Mouse (Mus musculus): ENCODE data around the gene Krt90. TPM values are rescaled to one million over a fixed set of nuclear protein-coding genes. Genes with fewer than 3 reads are reported as not detected.

The Krt90 gene
- 0.31 and 0.50 TPM in 2 replicates for polyA plus RNA-seq (2014; fragmentation: Nextera tagmentation; extraction: Ambion mirVana)

DNA sequence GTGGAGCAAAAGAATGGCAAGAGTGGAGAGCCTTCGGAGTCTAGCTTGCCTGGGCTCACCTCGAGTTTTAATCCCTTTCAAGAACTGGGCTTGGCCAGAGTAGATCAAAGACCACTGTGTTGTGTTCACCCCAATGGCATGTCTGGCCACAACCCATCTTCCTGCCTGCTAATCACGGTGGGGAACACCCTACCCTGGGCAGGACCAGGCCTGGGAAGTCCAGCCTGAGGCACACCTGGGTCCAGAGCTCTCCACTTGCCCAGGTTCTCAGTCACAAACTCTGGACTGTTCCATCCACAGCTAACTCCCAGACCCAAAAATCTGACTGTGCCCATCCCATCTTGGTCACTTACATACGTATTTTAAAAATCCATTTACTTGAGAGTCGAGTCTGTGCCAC is at the start of gene Krt90:
Gene Krt90, minus strand, starts transcription at position 101 of the 400 bp plus-strand sequence.
- H3K4me1 ChIP-seq (ENCODE audit: control insufficient read depth, insufficient read depth, low read length): peaks cover 5% of the 10 kb centered on the region
- no peaks in the 10 kb centered on the region for H3K9me3 ChIP-seq (ENCODE audit: control insufficient read depth, low read length)
- no peaks in the 10 kb centered on the region for H3K27me3 ChIP-seq (replicated peaks; ENCODE audit: control insufficient read depth, insufficient read depth, low read length)
- 70% methylated on average over 5 of the region's 5 CpGs for WGBS
- DNase-seq (ENCODE audit: low spot score): no peak
- H3K27ac ChIP-seq (replicated peaks; ENCODE audit: low read depth, low read length): no peak within 1 kb of the TSS
- no peaks in the 10 kb centered on the region for H3K36me3 ChIP-seq (ENCODE audit: control insufficient read depth, insufficient read depth, low read length)
- ATAC-seq (ENCODE audit: low read depth): no peak
- H3K4me3 ChIP-seq (ENCODE audit: low read depth, low read length): no peak within 1 kb of the TSS
- no peak within 1 kb of the TSS for H3K4me2 ChIP-seq (ENCODE audit: low read depth, low read length)
- H3K9ac ChIP-seq (ENCODE audit: low read depth, low read length): no peak within 1 kb of the TSS

DNA sequence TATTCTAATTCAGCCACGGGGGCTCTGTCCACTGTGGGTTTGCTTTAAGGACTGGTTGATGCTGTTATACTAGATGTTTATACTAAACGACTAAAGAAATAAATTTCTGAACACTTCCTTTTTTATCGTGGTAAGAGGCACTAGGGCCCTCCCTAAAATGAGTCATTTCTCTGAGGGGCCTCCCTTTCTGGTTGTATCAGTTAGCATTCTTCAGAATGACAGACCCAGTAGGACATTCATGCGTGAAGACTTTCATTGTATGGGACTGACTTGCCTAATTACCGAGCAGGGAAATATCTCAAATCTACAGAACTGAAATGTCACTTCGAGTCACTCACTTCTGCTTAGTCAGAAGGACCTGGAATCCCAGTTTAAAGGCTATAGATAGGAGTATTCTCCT is 36.4 kb upstream of the Krt90 start:
- no peaks in the 10 kb centered on the region for H3K27me3 ChIP-seq (replicated peaks; ENCODE audit: control insufficient read depth, insufficient read depth, low read length)
- no peaks in the 10 kb centered on the region for H3K36me3 ChIP-seq (ENCODE audit: control insufficient read depth, insufficient read depth, low read length)
- H3K27ac ChIP-seq (replicated peaks; ENCODE audit: low read depth, low read length): no peak overlapping the region
- no peak; the same call in 1 of the 2 replicates for ATAC-seq (ENCODE audit: low read depth)
- H3K4me2 ChIP-seq (ENCODE audit: low read depth, low read length): no peak overlapping the region
- peak; percentile 48 for DNase-seq (ENCODE audit: low spot score)
- H3K4me3 ChIP-seq (ENCODE audit: low read depth, low read length): no peak overlapping the region
- no peaks in the 10 kb centered on the region for H3K4me1 ChIP-seq (ENCODE audit: control insufficient read depth, insufficient read depth, low read length)
- H3K9ac ChIP-seq (ENCODE audit: low read depth, low read length): no peak overlapping the region
- H3K9me3 ChIP-seq (ENCODE audit: control insufficient read depth, low read length): no peaks in the 10 kb centered on the region
- 52% methylated on average over 6 of the region's 6 CpGs for WGBS

DNA sequence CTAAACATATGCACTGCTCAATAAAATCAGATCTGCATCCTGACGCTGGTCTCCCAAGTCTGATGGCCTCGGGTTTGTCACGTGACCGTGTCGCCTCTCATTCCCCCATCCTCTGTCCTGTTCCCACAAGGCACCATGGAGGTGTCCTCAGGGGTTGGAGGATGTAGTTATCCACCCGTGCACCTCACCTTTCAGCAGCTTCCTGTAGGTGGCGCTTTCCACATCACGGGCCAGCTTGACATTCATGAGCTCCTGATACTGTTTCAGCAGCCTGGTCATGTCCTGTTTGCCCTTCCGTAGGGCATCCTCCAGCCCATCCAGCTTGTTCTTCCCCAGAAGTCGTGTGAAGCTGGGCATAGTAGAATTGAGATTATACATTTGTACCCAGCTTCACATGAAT is 25.5 kb upstream of the Krt90 start:
- DNase-seq (ENCODE audit: low spot score): no peak
- Histone ChIP-seq H3K27me3 (replicated peaks; ENCODE audit: control insufficient read depth, insufficient read depth, low read length) (no peaks in the 10 kb centered on the region), H3K9me3 (ENCODE audit: control insufficient read depth, low read length) (no peaks in the 10 kb centered on the region), H3K27ac (replicated peaks; ENCODE audit: low read depth, low read length) (no peak overlapping the region), H3K4me3 (ENCODE audit: low read depth, low read length) (no peak overlapping the region), H3K4me2 (ENCODE audit: low read depth, low read length) (no peak overlapping the region), H3K4me1 (ENCODE audit: control insufficient read depth, insufficient read depth, low read length) (no peaks in the 10 kb centered on the region), H3K9ac (ENCODE audit: low read depth, low read length) (no peak overlapping the region), H3K36me3 (ENCODE audit: control insufficient read depth, insufficient read depth, low read length) (no peaks in the 10 kb centered on the region)
- 79% methylated on average over 10 of the region's 10 CpGs for WGBS
- ATAC-seq (ENCODE audit: low read depth): no peak

DNA sequence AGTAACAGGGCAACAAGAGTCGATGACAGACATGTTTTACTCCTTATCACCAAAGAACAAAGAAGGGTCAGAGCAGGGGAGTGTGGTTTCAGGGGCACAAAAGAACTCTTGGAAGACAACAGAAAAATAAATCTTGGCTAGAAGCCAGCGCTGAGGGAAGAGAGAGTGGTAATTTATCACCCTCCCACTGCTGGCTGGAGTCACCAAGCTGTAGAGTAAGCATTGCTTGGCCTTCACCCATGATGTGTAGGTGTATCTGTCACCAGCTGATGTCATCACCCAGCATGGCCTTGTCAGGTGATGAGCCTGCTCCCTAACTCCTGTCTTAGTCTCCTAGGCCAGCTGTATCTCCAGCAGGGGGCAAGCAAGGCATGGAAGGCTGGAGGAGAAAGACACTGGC is 21.7 kb upstream of the Krt90 start:
- ATAC-seq (ENCODE audit: low read depth) (no peak), DNase-seq (ENCODE audit: low spot score) (peak; percentile 4)
- Histone ChIP-seq H3K9me3 (ENCODE audit: control insufficient read depth, low read length) (no peaks in the 10 kb centered on the region), H3K9ac (ENCODE audit: low read depth, low read length) (no peak overlapping the region), H3K27me3 (replicated peaks; ENCODE audit: control insufficient read depth, insufficient read depth, low read length) (no peaks in the 10 kb centered on the region), H3K4me3 (ENCODE audit: low read depth, low read length) (no peak overlapping the region), H3K27ac (replicated peaks; ENCODE audit: low read depth, low read length) (no peak overlapping the region), H3K4me2 (ENCODE audit: low read depth, low read length) (no peak overlapping the region), H3K36me3 (ENCODE audit: control insufficient read depth, insufficient read depth, low read length) (no peaks in the 10 kb centered on the region), H3K4me1 (ENCODE audit: control insufficient read depth, insufficient read depth, low read length) (no peaks in the 10 kb centered on the region)
- WGBS: 38% methylated on average over 2 of the region's 2 CpGs

DNA sequence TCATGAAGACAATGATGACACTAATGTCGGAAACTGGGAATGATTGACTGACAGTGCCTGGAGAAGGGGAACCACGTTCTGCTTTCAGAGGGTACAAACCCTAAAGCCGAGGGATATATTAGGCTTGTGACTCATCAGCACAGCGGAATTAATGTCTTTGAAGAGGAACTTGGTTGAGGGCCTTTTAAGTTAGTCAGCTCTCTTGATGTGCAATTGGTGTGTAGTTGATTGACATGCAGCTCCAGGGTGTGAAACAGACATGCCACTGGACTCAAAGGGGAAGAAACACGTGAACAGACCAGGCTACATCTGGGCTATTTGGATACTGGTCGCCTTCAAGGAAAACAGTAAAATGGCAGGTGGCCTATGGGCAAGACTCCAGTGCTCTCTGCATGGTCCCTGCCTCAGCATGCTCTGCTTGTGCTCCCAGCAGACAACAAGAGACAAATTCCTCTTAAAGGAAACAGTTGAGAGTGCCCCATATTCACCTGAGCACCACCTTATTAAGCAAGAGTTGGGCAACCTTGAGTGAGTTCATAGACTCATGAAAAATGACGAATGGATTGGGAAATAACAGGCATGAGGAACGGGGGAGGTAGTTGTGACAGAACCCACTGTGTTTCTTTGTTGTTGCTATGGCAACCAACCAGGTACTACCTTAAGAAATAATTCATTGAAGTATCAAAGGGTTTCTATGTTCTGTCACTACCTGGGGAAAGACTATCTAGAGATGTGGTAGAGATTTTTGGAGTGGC is 20.6 kb upstream of the Krt90 start:
- Histone ChIP-seq H3K9me3 (ENCODE audit: control insufficient read depth, low read length) (no peaks in the 10 kb centered on the region), H3K27ac (replicated peaks; ENCODE audit: low read depth, low read length) (no peak overlapping the region), H3K36me3 (ENCODE audit: control insufficient read depth, insufficient read depth, low read length) (no peaks in the 10 kb centered on the region), H3K4me3 (ENCODE audit: low read depth, low read length) (no peak overlapping the region), H3K4me2 (ENCODE audit: low read depth, low read length) (no peak overlapping the region), H3K4me1 (ENCODE audit: control insufficient read depth, insufficient read depth, low read length) (no peaks in the 10 kb centered on the region), H3K9ac (ENCODE audit: low read depth, low read length) (no peak overlapping the region), H3K27me3 (replicated peaks; ENCODE audit: control insufficient read depth, insufficient read depth, low read length) (no peaks in the 10 kb centered on the region)
- ATAC-seq (ENCODE audit: low read depth) (no peak), DNase-seq (ENCODE audit: low spot score) (peak; percentile 15)
- WGBS: 74% methylated on average over 8 of the region's 8 CpGs

DNA sequence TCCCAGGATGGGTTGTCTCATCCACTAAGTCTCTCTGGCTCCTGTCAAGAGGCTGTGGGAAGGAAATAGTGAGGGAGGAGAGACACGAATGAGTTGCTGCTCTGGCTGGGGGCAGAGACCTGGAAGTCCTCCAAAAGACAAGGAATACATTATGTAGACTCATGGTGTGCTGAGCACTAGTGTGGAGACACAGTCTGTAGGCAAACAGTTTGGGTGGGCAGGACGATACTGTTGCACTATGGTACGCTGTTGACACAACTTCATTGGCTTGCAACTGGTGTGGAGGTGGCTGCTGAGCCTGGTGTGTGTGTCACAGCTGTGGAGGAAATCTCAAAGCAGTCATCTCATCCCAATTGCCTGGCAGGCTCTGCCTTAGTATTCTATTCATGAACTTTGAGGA is 19.0 kb upstream of the Krt90 start:
- no peaks in the 10 kb centered on the region for H3K36me3 ChIP-seq (ENCODE audit: control insufficient read depth, insufficient read depth, low read length)
- no peaks in the 10 kb centered on the region for H3K9me3 ChIP-seq (ENCODE audit: control insufficient read depth, low read length)
- DNase-seq (ENCODE audit: low spot score) (no peak), ATAC-seq (ENCODE audit: low read depth) (no peak)
- WGBS: 68% methylated on average over 3 of the region's 3 CpGs
- no peaks in the 10 kb centered on the region for H3K4me1 ChIP-seq (ENCODE audit: control insufficient read depth, insufficient read depth, low read length)
- no peak overlapping the region for H3K9ac ChIP-seq (ENCODE audit: low read depth, low read length)
- H3K27ac ChIP-seq (replicated peaks; ENCODE audit: low read depth, low read length): no peak overlapping the region
- no peaks in the 10 kb centered on the region for H3K27me3 ChIP-seq (replicated peaks; ENCODE audit: control insufficient read depth, insufficient read depth, low read length)
- H3K4me3 ChIP-seq (ENCODE audit: low read depth, low read length): no peak overlapping the region
- no peak overlapping the region for H3K4me2 ChIP-seq (ENCODE audit: low read depth, low read length)

DNA sequence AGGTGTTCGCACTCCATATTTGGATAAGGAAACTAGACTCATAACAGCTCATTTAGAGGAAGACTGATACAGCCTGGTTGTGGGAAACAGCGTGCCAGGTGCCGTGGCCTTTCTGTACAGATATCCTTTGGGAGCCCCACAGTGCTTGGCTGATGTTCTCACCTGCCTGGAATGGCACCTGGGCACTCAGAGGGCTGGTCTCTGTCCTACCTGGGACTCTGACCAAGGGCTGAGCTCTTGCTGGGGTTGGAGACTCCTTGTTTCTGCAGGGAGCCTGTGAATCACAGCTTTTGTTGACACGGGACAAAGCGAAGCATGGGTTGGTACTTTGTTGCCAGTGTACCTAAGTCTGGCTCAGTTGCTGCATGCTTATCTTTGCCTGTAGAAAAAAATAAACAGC is 12.8 kb upstream of the Krt90 start:
- no peak overlapping the region for H3K27ac ChIP-seq (replicated peaks; ENCODE audit: low read depth, low read length)
- peaks cover 10% of the 10 kb centered on the region; the same call in 1 of the 2 replicates for H3K4me1 ChIP-seq (ENCODE audit: control insufficient read depth, insufficient read depth, low read length)
- no peaks in the 10 kb centered on the region for H3K36me3 ChIP-seq (ENCODE audit: control insufficient read depth, insufficient read depth, low read length)
- 87% methylated on average over 5 of the region's 5 CpGs for WGBS
- H3K4me3 ChIP-seq (ENCODE audit: low read depth, low read length): no peak overlapping the region
- H3K27me3 ChIP-seq (replicated peaks; ENCODE audit: control insufficient read depth, insufficient read depth, low read length): no peaks in the 10 kb centered on the region
- no peak overlapping the region for H3K4me2 ChIP-seq (ENCODE audit: low read depth, low read length)
- no peaks in the 10 kb centered on the region for H3K9me3 ChIP-seq (ENCODE audit: control insufficient read depth, low read length)
- DNase-seq (ENCODE audit: low spot score): no peak
- no peak overlapping the region for H3K9ac ChIP-seq (ENCODE audit: low read depth, low read length)
- ATAC-seq (ENCODE audit: low read depth): no peak

DNA sequence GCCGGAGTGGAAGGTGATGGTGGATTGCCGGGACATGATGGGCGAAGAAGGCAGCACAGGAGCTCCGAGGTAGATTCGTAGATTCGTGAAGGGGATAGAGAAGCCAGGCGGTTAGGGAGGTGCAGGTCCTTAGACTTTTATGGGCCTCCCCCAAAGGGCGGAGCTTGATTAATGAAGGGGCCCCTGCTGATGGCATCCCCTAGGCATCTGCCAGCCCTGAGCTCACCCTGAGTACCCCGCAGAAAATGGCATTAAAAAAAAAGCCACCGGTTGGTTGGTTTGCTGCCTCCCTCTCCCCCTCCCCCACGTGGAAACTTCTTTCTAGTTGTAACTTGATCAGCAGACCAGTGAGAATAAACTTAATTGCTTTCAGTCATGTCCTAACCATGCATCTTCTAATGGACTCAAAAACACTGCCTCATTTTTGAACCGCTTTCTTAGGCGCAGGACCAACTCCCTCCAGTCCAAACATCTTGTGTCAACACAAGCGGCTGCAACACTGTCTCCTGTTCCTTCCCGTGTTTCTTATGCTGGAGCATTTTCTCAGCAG is 11.1 kb upstream of the Krt90 start, which contains the start of gene Krt75:
Gene Krt75, minus strand, starts transcription at position 109 of the 550 bp plus-strand sequence.
- DNase-seq (ENCODE audit: low spot score) (peak; percentile 63), ATAC-seq (ENCODE audit: low read depth) (no peak)
- no peaks in the 10 kb centered on the region for H3K36me3 ChIP-seq (ENCODE audit: control insufficient read depth, insufficient read depth, low read length)
- H3K4me1 ChIP-seq (ENCODE audit: control insufficient read depth, insufficient read depth, low read length): peaks cover 10% of the 10 kb centered on the region; the same call in 1 of the 2 replicates
- 49% methylated on average over 15 of the region's 15 CpGs for WGBS
- no peaks in the 10 kb centered on the region for H3K27me3 ChIP-seq (replicated peaks; ENCODE audit: control insufficient read depth, insufficient read depth, low read length)
- no peak within 1 kb of the TSS for H3K4me2 ChIP-seq (ENCODE audit: low read depth, low read length)
- no peaks in the 10 kb centered on the region for H3K9me3 ChIP-seq (ENCODE audit: control insufficient read depth, low read length)
- no peak within 1 kb of the TSS for H3K4me3 ChIP-seq (ENCODE audit: low read depth, low read length)
- H3K9ac ChIP-seq (ENCODE audit: low read depth, low read length): no peak within 1 kb of the TSS
- H3K27ac ChIP-seq (replicated peaks; ENCODE audit: low read depth, low read length): no peak within 1 kb of the TSS

DNA sequence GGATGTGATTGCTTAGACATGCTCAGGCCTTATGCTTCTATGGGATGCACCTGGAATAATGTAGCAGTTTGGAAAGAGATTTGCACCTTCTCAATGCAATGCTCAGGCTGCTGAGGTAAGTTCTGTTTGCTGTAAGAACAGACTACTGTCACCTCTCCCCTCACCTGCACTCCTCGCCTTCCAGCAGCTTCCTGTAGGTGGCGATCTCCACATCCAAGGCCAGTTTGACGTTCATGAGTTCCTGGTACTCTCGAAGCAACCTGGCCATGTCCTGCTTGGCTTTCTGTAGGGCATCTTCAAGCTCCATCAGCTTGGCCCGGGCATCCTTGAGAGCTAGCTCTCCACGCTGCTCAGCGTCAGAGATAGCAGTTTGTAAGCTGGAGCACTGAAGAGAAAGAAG is 5.0 kb upstream of the Krt90 start:
- Histone ChIP-seq H3K4me3 (ENCODE audit: low read depth, low read length) (no peak overlapping the region), H3K27me3 (replicated peaks; ENCODE audit: control insufficient read depth, insufficient read depth, low read length) (no peaks in the 10 kb centered on the region)

More for the DNA sequence above, 5.0 kb upstream of the Krt90 start:
- H3K4me2 ChIP-seq (ENCODE audit: low read depth, low read length): no peak overlapping the region
- H3K27ac ChIP-seq (replicated peaks; ENCODE audit: low read depth, low read length): no peak overlapping the region
- no peak overlapping the region for H3K9ac ChIP-seq (ENCODE audit: low read depth, low read length)
- H3K36me3 ChIP-seq (ENCODE audit: control insufficient read depth, insufficient read depth, low read length): no peaks in the 10 kb centered on the region
- no peaks in the 10 kb centered on the region for H3K9me3 ChIP-seq (ENCODE audit: control insufficient read depth, low read length)
- DNase-seq (ENCODE audit: low spot score): no peak
- H3K4me1 ChIP-seq (ENCODE audit: control insufficient read depth, insufficient read depth, low read length): no peaks in the 10 kb centered on the region
- ATAC-seq (ENCODE audit: low read depth): no peak
- 48% methylated on average over 7 of the region's 7 CpGs for WGBS

All from embryonic facial prominence, embryonic 14.5 days (tissue).